Mouse (Mus musculus) right cerebral cortex, postnatal 36 days (tissue): Measurements from ENCODE around the gene Tlr5.

ENCODE experiments used
- DNase-seq, 2 experiments: peaks; one replicate each; pipeline ENCODE4 v3.0.0; 2022; ENCODE audit warnings: low spot score in 2 of 2, mixed read lengths in 1 of 2

Gene Tlr5

GRCm38 (mm10) chr1:182954287-182955046, at the start of gene Tlr5:
Tlr5 (plus strand) TSS chr1:182954788.
- no peak for DNase-seq

DNA sequence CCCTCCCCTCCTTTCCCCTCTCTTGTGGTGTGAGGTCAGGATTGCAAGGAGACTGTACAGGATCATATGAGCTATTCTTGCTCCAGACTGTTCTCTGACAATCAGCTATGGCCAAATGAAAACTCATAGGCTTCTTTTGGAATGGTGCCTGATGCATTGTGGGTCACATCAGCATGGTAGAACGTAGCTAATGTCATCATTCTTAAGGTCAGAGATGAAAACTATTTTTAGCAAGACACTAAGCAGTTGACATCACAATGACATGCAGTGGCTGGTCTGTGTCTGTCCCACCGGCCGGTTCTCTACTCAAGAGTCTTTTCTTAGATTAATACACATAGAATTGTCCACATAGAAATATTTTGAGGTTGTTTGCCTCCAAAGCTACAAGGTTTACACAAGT, 48.9 kb upstream of the Tlr5 start:
- no peak for DNase-seq

DNA sequence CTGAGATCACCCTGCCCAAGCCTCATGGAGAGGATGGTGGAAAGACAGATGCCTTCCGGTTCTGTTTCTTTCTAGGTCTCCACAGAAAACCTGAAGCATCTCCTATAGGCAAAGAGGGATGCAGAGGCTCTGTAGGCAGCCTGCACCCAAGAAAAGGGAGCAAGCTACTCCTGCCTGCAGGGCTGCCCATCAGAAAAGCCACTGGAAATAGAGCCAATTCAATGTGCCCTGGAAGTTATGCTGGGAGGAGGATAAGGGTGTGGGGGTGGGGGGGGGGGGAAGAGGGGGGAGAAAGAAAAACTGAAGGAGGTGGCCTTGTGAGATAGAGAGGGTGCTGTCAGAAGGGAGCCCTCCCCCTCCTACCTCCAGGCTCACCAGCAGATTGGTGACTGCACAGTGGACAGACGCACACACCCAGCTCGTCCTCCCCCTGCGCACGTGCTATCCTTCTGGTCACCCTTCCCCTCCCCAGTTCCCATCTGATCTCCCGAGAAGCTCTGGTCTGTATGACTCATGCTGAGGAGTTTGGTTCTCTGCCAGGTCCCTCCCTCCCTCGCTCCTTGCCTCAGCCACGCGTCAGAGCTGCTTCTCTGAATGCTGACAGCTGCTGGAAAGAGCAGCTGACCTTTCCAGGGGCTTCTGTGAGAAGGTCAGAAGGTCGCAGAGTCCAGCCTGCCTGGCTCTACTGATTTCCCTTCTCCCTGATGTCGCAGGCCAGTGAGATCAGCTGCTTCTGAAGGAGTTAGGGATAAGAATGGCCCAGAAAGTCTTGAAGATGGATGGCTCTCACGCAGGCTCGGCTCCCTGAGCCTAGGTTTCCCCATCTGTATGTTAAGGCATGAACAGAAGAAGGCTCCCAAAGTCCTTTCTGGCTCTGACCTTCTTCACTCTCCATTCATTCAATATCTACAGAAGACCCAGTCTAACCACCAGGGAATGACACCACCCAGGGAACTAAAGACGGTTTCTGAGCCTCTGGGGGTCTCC, 46.2 kb upstream of the Tlr5 start:
- peak; percentile 90 to 93 for DNase-seq

DNA sequence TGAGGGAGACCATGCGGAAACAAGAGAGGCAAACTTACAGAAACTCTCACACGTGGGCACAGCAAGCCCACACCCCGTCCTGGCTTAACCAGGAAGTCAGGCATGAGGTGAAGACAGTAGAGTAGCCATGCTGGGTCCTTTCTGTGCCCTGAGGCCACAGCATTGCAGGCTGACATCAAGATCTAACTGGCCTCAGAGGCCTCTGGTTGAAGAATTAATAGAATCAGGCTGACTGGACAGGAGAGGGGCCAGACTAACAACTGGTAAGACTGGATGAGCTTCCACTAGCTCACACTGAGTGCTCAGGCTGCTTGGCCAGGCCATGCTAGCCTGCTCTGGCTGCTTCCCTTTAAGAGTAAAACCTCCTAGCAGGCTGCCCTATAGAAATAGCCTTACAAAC, 45.5 kb upstream of the Tlr5 start:
- DNase-seq = no peak

DNA sequence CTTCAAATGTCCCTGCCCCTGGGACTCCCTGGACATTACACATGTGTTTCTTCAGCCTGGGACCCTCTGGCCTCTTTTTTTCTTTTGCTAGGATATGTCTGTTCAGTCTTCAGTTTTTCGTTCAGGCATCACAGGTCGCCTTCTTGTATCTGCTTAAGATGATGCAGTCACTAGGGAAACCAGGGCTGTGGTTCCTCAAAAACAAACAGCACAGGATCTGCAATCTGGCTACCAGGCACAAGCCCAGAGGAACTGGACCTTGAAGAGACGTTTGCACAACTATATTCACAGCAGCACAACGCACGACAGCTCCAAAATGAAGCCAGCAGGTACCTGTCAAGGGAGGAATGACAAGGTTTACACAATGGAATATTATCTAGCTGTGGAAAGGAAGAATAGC, 45.0 kb upstream of the Tlr5 start:
- DNase-seq = no peak

- no peak for DNase-seq
Observed at GRCm38 (mm10) chr1:182912591-182912990, 42.0 kb upstream of the Tlr5 start.

DNA sequence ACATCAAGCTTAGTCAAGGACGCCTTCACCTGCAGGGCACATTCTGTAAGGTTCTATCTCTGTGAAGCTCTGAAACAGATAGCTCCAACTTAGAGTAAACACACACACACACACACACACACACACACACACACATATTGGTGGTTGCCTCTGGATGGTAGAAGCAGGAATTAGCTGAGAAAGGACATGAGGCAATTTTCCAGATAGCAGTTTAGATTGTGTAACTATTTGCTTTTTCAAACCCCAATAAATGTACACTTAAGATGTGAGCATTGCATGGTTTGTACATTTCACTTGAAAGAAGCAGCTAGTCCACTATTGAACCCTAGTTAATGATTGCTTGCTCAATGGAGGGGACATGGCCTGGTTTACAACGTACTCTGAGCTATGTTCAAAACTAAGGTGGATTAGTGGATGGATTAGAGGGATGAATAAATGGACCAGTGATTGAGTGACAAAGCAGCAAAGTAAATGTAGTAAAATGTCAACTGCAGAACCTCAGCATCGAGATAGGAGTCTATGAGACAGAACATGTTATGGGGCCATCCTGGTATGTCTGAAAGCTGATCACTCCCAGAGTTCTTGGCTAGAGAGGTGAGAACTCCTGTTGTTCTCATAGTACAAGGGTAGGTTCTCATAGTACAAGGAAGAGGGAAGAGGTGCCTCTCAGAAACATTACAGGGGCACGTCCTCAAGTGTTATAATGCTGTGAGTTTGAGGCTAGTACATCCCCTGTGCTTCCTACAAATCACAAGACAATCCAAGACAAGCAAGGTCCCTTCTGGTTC, 40.3 kb upstream of the Tlr5 start:
- no peak for DNase-seq

DNA sequence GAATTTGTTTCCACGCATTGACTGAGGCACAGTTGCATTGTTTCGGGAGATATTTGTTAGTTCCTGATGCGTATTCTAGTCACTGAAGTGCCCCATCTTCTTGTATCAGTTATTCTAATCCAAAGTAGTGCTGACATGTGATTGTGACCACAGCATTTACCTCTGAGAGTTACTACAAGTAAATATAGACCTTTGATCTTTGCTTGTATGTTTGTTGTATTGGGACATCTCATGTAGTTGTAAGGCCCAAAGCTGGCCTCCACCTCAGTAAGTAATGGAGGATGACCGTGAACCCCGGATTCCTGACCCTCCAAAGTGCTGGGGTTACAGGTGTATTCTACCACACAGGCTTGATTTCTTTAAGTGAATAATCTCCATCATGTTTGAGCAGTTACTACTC, 38.4 kb upstream of the Tlr5 start:
- DNase-seq = no peak

DNA sequence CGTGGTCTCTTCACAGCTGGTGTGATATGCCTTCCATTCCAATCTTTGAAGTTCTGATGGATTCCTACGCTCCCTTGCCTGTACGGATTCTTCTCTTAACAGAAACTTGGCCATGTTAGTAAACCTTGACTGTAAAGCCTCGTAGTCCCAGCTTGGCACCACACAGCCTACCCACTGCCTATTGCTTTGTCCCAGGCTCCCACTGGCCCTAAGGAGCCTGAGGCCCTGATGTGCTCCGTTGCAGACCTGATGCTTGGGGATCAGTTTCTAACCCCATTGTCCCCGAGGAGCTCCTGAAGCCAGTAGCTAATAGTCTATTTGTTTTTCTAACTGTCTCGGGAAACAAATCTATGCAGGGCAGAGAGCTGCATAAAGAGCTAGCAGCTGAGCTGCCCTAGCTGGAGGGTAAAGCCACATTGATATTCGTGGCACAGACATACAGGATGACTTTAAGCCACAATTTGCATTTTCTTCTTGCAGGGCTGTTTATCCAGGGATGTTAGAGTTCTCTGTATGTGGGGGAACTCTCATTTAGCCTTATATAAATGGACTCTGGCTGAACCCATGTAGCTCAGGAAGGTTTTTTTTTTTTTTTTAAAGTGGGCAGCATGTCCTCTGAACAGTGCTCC, 35.8 kb upstream of the Tlr5 start:
- no peak for DNase-seq

- no peak for DNase-seq
Observed at GRCm38 (mm10) chr1:182922824-182923223, 31.8 kb upstream of the Tlr5 start.

GRCm38 (mm10) chr1:182926465-182926864, 28.1 kb upstream of the Tlr5 start:
- DNase-seq = no peak

DNA sequence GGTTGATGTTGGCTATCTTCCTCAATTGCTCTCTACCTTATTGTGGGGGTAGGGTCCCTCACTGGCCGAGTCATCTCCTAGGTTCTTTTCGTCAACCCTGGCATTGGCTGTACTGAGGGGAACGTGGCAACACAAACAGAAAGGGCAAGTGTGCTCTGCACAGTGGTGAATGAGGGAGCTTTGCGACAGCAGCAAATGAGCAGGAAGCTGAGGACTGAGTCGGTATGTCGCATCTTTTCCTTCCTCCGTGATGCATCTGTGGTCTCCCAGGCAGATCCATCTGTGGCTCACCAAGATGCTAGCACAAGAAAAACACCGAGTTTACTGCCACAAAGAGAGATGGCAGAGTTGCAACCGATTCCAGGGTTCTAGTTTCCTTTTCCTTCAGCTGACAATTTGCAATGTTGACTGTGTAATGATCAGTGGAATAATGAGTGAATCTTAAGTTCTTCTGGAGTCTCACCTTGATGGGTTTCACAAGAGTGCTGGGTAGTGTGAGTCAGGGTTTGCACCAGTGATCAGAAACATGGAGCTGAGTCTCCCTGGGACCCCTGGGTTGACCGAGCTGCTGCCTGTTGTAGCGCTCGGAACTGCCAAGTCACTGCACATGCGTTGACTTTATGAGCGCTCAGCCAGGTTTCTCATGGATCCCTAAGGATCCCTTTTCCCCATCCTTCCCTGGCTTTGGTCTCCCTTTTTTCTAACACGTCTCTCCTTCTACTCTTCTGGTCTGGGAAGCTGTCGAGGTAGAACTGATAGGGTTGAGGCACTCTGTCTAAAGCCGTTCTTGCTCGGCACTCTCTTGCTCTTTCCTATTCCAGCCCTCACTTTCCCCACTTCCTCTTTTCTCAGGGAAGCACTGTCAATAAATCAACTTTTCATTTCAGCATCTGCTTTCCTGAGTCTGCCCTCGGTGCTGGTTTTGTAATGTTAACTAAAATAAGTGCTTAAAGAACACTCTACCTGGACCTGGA, 26.4 kb upstream of the Tlr5 start:
- no peak for DNase-seq

- no peak for DNase-seq
Observed at GRCm38 (mm10) chr1:182935469-182935868, 19.1 kb upstream of the Tlr5 start.

DNA sequence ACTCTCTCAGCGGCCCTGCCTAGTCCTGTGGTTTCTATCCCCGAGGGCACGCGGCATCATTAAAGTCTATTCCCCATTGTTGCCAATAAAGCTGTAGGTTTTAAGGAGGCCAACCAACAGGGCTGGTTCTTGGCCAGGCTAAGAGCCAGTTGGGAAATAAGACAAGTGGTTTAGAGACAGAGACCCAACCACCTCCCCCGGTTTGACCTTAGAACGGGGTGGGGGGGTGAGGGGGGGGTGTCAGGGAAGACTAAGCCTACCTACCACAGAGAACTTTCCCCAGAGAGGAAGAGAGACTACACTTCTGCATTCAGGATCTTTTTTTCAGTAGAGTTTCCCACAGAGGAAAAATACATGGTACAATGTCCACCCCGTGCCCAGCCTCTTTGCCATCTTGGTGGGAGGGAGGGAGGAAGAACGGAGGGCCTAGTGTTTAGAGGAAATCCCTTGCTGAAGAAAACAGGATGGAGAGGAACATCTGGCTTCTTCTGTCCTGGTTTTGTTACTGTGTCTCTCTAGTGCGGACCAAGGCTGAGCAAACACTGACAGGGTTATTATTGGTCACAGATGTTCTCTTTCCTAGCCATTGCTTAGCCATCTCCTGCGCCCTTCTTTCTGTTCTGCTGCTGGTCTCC, 17.0 kb upstream of the Tlr5 start:
- DNase-seq = no peak

DNA sequence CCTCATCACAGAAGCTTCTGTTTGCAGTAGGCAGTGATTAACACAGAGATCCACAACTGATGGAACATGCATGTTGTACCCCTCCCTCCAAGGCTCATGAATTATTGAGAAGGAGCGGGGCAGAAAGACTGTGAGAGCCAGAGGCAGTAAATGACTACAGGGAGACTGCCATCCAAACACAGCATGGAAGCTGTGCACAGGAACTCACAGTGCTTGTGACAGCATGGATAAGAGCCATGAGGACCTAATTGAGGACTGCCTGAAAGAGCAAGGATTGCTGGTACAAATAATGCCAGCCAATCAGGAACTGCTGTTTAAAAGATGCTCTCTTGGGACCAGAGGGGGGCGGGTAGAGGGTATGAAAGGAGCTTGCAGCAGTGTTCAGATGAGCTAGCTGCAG, 12.7 kb upstream of the Tlr5 start:
- DNase-seq = no peak

DNA sequence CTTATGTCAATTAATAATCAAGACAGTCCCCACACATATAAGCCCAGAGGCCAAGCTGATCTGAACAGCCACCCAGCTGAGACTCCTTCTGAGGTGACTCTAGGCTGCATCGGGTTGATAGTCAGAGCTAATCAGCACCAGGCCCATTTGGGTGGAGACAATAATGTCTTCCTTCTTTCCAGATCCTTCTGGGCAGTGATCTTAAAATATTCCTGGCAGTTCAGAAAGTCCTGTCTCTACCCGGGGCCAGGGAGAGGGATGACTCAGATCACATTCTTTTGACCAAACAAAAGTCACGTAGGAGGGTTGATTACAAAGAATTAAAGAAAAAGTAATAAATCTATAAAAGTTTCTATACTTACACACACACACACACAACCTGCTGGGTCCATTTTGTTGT, 10.7 kb upstream of the Tlr5 start:
- no peak for DNase-seq

- no peak for DNase-seq
Observed at GRCm38 (mm10) chr1:182944638-182945037, 9.9 kb upstream of the Tlr5 start.

- DNase-seq = no peak
Observed at GRCm38 (mm10) chr1:182945561-182945960, 9.0 kb upstream of the Tlr5 start.

DNA sequence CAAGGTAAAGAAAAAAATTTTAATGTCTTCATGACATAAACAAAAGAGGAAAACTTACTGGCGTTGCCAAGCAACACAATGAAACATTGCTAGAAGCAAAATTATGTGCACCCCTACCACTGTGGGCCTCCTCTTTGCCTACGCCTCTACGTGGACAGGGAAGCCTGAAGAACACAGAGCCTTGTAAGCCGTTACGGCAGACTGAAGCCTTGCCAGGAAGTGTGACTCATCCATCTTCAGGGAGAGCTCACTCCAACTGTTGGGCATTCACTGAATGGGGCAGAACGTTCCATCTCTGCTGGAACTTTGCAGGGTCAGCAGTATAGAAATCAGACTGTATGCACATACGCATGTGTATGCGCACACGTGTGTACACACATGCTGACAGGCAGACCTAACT, 3.3 kb upstream of the Tlr5 start:
- peak; percentile 78 to 86 for DNase-seq

- no peak for DNase-seq
Observed at GRCm38 (mm10) chr1:182953165-182953564, 1.4 kb upstream of the Tlr5 start.
